Mouse (Mus musculus): ENCODE measurements around the gene Olfr854.

The Olfr854 gene

GRCm38 (mm10) chr9:19567282-19567681 lies at the start of gene Olfr854:
Gene Olfr854, minus strand, starts transcription at chr9:19567382.
- no peak for DNase-seq (ENCODE audit: low spot score)

DNA sequence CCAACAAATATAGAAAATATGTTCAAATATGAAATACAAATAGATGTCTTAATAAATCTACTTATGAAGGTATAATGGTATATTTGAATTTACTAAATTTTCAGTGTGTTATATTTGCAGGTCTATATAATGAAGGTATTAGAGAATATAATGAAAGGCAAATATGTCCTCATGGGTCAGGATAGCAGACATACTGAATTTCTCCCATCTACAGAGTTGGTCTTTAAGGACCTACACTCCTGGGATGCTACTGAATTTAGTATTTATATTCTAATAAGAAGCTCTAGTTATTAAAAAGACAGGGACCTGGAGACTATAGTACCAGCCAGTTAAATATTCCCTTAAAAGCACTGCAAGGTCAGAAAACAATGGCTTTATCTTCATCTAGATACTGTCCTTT lies 15.1 kb upstream of the Olfr854 start, which contains the start of gene Olfr855:
Gene Olfr855, plus strand, starts transcription at position 301 of the 400 bp plus-strand sequence.
- no peak for DNase-seq (ENCODE audit: low spot score)

GRCm38 (mm10) chr9:19540976-19541375 lies 26.2 kb downstream of the Olfr854 start, which contains the start of gene Olfr853:
Gene Olfr853, minus strand, starts transcription at chr9:19541076.
- no peak for DNase-seq (ENCODE audit: low spot score)

All from spleen, adult 12 weeks (tissue).